Mouse (Mus musculus) cerebellum, adult 2 months (tissue): ENCODE measurements around the gene St6galnac3. TPM values are rescaled to one million over a fixed set of nuclear protein-coding genes. Genes with fewer than 3 reads are reported as not detected.

Source experiments
- DNase-seq, 2 experiments: peaks; one replicate each; pipeline ENCODE4 v3.0.0; 2021
- H3K27ac ChIP-seq: fragments of 200-500 bp; 2 replicates; pipeline ENCODE4 v1.5.1; 2012; ENCODE audit warnings: low read length, control low read depth, inconsistent platforms; ENCODE audit not compliant: insufficient read depth
- H3K27me3 ChIP-seq: fragments of 200-500 bp; 2 replicates; pipeline ENCODE4 v1.6.1; 2012; ENCODE audit warnings: inconsistent platforms, mild to moderate bottlenecking, low read length, moderate library complexity; ENCODE audit not compliant: control insufficient read depth, insufficient read depth
- H3K4me1 ChIP-seq: fragments of 200-500 bp; 2 replicates; pipeline ENCODE4 v1.6.1; 2011; ENCODE audit warnings: low read length; ENCODE audit not compliant: control insufficient read depth, insufficient read depth
- H3K4me3 ChIP-seq: fragments of 200-500 bp; replicated peaks from 2 replicates; pipeline ENCODE3; 2011; ENCODE audit warnings: mild to moderate bottlenecking, low read depth, low read length, control low read depth; ENCODE audit not compliant: insufficient read depth
- CTCF ChIP-seq: fragments of 200-500 bp; IDR thresholded peaks from 2 replicates; pipeline ENCODE4 v1.5.1; 2011; ENCODE audit warnings: low read depth, mild to moderate bottlenecking, control low read depth, low read length, moderate library complexity, borderline replicate concordance; ENCODE audit not compliant: insufficient read depth
- POLR2A ChIP-seq: fragments of 200-500 bp; IDR thresholded peaks from 2 replicates; pipeline ENCODE4 v1.6.1; 2011; ENCODE audit warnings: low read length, control low read depth, borderline replicate concordance; ENCODE audit not compliant: insufficient read depth
- WGBS: fragments of 180-500 bp; shearing (Covaris S2); methylation state at CpG from one replicate; pipeline ENCODE4 v1.1.7; 2018; 5-methylcytosine and 5-hydroxymethylcytosine counted together
- polyA plus RNA-seq: library from polyadenylated mRNA; depleted of rRNA; stranded (reverse); fragments of >200 nt; gene quantifications from 2 replicates; pipeline ENCODE4 v1.2.3, GENCODE M21; 2012

The St6galnac3 gene
- polyA plus RNA-seq, 1 experiment: 14.6 TPM

DNA sequence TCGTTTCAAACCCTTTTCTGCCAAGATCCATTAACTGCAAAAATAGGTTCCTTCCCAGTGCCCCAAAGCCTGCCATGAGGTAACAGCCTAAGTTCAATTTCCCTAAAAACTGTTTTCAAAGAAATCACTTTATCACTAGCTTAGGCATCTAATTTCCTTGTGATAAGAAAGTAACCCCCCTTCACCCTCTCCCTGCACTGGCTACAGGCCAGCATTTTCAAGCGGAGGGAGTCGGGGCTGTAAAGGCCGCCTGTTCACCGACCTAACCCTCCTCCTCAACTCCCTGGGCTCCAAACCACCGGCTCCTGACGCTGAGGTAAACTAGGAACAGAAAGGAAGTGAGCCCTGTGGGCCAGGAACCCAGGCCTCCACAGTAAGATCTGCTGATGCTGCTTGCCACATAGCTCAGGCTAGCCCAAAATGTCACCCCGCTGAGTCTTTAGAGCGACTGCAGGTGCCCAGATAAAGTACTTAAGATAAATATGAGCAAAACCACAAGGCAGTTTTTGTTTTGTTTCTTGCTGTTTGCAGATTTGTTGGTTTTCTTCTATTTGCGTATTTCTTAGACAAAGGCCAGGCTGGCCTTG is 61.0 kb downstream of the St6galnac3 start:
- TF ChIP-seq POLR2A: no peak
- no peak for TF ChIP-seq CTCF
- H3K4me3 ChIP-seq: no peak overlapping the region
- no peak overlapping the region for H3K27ac ChIP-seq
- peaks cover 50% of the 10 kb centered on the region for H3K4me1 ChIP-seq
- WGBS: 76% methylated on average over 10 of the region's 10 CpGs
- no peak for DNase-seq
- H3K27me3 ChIP-seq: no peaks in the 10 kb centered on the region

- DNase-seq: peak in 1 of 2 experiments; percentile 32
- Histone ChIP-seq H3K4me3 (no peak overlapping the region), H3K27ac (peak overlapping the region; percentile 55), H3K27me3 (no peaks in the 10 kb centered on the region), H3K4me1 (peaks cover 49% of the 10 kb centered on the region)
- WGBS: 87% methylated on average over 9 of the region's 9 CpGs
- TF ChIP-seq POLR2A (no peak), CTCF (no peak)
These were observed 62.2 kb downstream of the St6galnac3 start for GRCm38 (mm10) chr3:153662796-153663195.

DNA sequence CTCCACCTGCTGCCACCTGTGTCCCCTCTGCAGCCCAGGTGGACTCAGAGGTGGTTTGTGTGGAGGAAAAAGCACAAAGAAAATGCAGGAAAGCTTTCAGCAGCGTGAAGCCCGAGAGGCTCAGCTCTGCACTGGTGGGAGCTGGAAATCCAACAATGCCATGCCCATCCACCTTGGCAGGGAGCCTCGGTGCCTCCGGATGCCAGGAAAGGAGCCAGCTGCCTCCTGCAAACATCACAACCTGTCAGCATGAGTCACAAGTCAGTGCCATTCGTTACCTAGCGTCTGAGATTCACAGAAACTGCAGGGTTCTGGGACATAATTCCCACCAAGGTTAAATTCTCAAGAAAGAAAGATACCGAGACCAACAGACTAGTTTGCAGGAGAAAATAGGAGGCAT is 63.0 kb downstream of the St6galnac3 start:
- peak overlapping the region; percentile 55 for H3K27ac ChIP-seq
- no peak overlapping the region for H3K4me3 ChIP-seq
- peak; percentile 94 to 96 for DNase-seq
- 4% methylated on average over 7 of the region's 7 CpGs for WGBS
- H3K4me1 ChIP-seq: peaks cover 49% of the 10 kb centered on the region
- TF ChIP-seq POLR2A (no peak), CTCF (no peak)
- H3K27me3 ChIP-seq: no peaks in the 10 kb centered on the region

DNA sequence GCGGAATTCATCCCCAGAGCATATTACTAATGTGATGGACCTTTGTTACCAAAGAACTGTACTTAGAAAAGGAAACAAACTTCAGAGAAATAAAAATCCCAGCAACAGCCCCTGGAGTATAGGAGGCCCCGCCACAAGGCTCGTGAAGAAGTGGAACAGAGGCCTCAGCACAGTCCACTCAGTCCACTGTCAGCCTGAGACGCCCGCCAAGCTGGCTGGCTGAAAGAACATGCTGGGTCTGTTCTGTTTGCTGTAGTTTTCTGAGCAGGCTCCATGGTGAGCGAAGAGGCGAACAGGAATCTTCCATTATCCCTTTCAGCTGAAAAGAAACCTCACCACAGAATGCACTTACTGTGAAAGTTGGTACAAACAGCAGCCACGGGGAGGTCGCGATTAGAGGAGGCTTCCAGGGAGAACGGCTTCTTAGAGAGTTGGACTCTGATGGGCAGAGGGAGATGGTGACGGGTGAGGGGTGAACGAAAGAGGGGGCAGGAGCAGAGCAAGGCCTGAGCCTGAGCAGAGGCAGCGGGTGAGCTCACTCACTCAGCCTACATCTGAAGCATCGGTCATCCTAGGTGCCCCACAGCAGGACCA is 65.3 kb downstream of the St6galnac3 start:
- TF ChIP-seq CTCF (no peak), POLR2A (no peak)
- Histone ChIP-seq H3K4me3 (no peak overlapping the region), H3K27ac (no peak overlapping the region), H3K4me1 (peaks cover 45% of the 10 kb centered on the region), H3K27me3 (no peaks in the 10 kb centered on the region)
- DNase-seq: peak in 1 of 2 experiments; percentile 40
- 56% methylated on average over 15 of the region's 15 CpGs for WGBS

- TF ChIP-seq CTCF: peak; percentile 91
- no peak for TF ChIP-seq POLR2A
- Histone ChIP-seq H3K4me1 (peaks cover 42% of the 10 kb centered on the region), H3K27me3 (no peaks in the 10 kb centered on the region), H3K27ac (no peak overlapping the region), H3K4me3 (no peak overlapping the region)
- DNase-seq: peak; percentile 59 to 64
- 70% methylated on average over 22 of the region's 22 CpGs for WGBS
These were observed 66.8 kb downstream of the St6galnac3 start for GRCm38 (mm10) chr3:153658051-153658777.

DNA sequence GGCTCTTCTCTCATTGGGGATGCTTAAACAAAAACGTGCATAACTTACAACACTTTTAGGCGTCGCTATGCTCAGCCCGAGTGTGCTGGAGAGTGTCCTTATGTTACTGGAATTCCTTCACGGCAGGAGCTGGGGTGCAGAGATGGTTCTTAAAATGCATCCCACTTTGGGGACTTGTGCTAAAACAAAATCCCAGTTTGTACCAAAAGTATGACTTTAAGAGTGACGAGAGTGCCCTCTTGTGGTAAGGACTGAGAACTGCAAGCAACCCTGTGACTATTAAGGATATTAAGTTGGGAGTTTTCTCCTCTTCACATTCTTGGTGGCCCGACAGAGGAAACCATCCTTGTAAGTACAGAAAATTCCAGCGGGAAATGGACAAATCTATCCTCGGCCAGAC is 69.9 kb downstream of the St6galnac3 start:
- no peak overlapping the region for H3K4me3 ChIP-seq
- WGBS: 6% methylated on average over 9 of the region's 9 CpGs
- no peak overlapping the region for H3K27ac ChIP-seq
- H3K27me3 ChIP-seq: no peaks in the 10 kb centered on the region
- peak; percentile 52 to 66 for DNase-seq
- TF ChIP-seq CTCF: peak; percentile 61; the same call in 1 of the 2 replicates
- TF ChIP-seq POLR2A: no peak
- H3K4me1 ChIP-seq: peaks cover 15% of the 10 kb centered on the region

DNA sequence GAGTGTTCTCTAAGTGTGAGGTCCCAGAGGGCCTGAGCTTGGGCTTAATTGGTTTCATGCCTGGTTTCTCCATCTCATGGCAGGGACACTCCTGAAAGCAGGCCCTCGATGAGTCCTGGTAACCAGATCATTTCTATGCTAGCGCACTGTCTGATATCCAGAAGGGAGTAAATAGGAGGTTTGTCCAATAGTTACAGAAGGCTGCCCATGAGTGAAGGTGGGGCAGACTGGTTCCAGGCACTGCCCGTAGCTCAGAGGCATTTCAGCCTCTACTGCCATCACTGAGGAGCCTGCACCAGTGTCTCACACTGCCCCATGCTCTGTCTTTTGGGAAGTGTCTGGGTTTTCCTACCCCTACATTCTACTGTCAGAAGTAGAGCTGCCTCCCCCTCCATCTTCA is 72.1 kb downstream of the St6galnac3 start:
- Histone ChIP-seq H3K4me1 (peaks cover 3% of the 10 kb centered on the region), H3K4me3 (no peak overlapping the region), H3K27ac (no peak overlapping the region), H3K27me3 (no peaks in the 10 kb centered on the region)
- no peak for DNase-seq
- WGBS: 64% methylated on average over 3 of the region's 3 CpGs
- TF ChIP-seq CTCF: no peak
- TF ChIP-seq POLR2A: no peak

- no peak overlapping the region for H3K4me3 ChIP-seq
- TF ChIP-seq POLR2A: no peak
- TF ChIP-seq CTCF: no peak
- H3K27ac ChIP-seq: no peak overlapping the region
- 80% methylated on average over 8 of the region's 8 CpGs for WGBS
- no peak for DNase-seq
- peaks cover 3% of the 10 kb centered on the region; the same call in 1 of the 2 replicates for H3K4me1 ChIP-seq
- H3K27me3 ChIP-seq: no peaks in the 10 kb centered on the region
These were observed 76.3 kb downstream of the St6galnac3 start for GRCm38 (mm10) chr3:153648713-153649112.
